Mouse (Mus musculus) ovary, postnatal 10 days (tissue): ENCODE data around the gene Hexb.
"Not testable (repeated sequence)": the region's sequence is repeated elsewhere in the genome, so short reads cannot be mapped to it uniquely, and the experiment has no call there.

Source experiments
- DNase-seq: peaks from one replicate; pipeline ENCODE4 v3.0.0; 2022; ENCODE audit warnings: low spot score

The Hexb gene

DNA sequence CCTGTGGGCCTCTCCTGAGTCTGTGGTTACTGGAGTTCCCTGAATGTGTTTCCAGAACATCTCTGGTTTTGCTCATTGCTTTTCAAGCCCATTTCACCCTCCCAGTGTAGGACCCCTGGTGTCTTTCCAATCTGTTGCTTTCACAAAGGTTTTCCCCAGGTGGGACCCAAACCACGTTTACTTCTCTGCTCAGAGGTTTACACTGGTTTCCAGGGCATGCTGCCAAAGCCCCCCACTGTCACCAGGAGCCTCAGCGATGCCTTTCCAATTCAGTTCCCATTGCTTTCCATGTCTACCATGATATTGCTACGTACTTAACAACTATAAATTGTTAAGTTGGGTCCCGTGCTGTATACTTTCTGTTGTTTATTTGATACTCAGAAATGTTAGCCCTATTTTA is 15.3 kb downstream of the Hexb start:
- DNase-seq: no peak

DNA sequence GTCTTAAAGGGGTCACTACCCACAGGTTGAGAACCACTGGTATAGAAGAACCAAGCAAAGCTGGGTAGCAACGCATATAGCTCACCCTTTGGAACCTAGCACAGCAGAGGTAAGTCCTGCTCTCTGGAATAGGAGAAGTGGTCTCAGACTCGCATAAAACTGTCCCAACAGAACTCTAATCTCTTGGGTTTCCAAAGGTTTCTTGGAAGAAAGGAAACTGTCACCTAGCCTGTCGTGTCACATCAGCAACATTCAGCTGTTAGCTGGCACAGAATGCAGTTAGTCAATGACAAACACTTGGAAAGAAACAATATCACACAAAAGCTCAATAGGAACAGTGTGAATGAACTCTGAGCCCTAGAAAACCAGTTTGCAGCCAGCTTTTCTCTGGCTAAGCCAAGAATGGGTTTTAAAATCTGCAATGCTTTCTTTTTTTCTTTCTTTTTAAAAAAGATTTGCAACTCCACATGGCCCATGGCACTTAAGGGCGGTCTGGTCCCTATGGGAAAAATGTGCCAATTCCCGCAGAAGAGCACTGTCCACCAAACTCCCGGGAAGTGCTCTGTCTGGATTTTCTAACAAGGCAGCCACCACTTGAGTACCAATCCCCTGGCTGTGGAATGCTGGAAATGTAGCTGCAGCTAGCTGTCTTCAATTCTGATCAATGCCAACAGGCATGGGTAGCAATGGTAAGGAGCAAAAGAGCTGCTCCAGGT is 17.9 kb downstream of the Hexb start:
- DNase-seq: no peak

DNA sequence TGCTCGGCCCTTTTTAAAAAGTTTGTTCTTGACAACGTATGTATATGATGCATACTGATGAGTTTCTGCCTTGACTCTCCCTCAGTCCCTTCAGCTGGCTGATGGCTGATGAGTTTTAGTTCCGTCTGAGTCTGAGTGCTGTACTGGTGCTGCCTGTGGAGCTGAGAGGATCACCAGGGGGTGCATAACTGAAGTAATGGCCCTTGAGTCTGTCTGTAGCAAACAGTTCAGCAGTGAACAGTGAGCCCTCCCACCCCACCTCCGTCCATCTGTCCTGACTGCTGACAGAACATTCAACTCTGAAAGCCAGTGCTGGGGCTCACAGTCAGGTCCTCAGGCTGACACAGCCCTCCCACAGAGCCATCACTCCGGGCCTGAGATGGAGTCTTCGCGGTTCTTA is 19.2 kb downstream of the Hexb start:
- DNase-seq: no peak

DNA sequence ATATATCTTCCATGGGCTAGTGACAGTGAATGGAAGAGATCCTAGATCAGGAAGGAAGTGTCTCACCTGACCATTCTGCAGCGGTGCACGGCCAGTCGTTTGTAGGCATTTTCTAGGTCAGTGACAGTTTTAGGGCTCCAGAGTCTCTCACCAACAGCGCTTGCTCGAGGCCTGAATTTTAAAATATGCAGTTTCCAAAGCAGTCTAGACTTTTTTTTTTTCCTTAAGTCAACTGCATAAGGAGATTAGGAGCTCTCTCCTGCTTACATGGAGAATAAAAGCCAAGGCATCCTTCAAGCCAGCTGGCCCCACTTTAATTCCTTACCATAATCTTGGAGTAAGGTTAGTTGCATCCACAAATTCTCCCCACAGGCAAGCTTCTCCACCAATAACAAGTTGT is 21.4 kb downstream of the Hexb start:
- DNase-seq: no peak

DNA sequence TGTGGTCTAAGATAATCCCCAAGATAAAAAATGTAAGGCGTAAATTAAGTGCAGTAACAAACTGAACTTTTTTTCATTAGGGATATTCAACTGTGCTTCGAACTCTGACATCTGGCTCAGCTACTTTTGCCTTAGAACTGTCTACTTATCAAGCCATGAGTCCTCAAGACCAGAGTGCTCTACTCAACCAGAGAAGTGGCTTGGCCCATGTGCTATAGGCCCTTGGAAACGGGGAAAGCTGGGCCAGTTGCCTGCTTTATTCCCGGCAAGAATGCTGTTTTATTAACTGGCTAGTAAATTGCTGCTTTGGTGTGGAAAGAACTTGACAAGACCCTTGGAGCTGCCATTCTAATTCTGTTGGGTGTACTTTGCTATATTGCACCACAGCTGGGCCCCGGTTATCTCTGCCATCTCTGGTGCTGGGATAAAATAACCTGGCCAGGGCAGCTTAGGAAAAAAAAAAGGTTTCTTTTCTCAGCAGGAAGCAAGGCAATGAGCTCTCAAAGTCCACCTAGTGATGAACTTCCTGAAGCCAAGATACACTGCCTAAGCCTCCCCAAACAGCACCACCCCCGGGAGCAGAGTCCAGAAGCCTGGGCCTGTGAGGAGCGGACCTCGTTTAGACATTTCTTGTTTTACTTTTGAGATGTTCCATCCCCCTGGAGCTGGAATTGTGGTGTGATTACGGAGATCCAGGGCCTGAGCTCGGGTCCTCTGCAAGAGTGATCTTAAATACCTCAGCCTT is 22.5 kb downstream of the Hexb start:
- no peak for DNase-seq

DNA sequence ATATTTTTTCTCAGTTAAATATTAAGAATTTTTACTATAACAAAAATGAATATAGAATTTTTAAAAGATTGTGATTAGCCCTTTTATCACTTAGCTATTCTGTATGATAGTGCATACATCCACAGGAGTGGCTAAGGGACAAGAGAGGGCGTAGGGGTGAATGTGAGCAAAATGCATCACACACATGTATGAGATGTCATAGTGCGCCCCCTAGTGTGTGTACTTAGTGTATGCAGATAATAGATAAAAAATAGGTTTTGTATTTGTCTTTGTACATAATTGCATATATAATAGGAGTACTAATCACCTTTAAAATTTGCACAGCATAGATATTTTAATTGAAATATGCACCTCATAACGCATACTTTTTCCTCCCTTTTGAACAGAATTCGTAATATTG is 52.3 kb downstream of the Hexb start:
- DNase-seq: no peak

DNA sequence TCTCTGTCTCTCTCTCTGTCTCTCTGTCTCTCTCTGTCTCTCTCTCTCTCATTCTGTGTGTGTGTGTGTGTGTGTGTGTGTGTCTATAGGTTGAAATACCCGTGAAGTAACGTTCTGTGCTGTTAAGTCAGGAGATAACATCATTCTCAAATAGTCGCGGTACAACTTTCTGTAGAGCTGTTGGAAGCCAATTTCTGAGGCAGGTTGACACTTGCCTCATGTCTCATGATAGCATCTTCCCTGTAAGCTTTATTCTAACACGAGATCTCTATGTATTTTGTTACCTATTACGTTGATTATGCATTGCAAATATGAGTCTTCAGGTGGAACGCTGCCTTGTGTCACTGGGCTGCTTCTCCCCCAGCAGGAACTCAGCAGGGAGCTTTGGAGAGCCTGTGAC is 55.8 kb downstream of the Hexb start:
- no peak for DNase-seq

DNA sequence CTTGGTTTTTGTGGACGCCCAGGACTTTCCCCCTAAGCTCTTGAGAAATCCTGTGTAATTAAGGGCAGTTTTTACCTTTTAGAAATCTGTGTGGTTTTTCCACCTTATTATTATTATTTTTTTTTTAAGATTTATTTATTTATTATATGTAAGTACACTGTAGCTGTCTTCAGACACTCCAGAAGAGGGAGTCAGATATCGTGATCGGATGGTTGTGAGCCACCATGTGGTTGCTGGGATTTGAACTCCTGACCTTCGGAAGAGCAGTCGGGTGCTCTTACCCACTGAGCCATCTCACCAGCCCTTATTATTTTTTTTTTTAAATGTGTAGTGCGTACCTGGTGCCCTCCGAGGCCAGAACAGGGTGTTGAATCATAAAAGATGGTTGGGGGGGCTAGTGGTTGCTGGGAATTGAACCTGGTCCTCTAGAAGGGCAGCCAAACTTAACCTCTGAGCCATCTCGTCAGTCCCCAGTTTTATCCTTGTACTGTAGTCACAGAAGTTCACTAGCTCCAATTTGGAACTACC is 59.7 kb downstream of the Hexb start:
- not testable (repeated sequence) for DNase-seq

DNA sequence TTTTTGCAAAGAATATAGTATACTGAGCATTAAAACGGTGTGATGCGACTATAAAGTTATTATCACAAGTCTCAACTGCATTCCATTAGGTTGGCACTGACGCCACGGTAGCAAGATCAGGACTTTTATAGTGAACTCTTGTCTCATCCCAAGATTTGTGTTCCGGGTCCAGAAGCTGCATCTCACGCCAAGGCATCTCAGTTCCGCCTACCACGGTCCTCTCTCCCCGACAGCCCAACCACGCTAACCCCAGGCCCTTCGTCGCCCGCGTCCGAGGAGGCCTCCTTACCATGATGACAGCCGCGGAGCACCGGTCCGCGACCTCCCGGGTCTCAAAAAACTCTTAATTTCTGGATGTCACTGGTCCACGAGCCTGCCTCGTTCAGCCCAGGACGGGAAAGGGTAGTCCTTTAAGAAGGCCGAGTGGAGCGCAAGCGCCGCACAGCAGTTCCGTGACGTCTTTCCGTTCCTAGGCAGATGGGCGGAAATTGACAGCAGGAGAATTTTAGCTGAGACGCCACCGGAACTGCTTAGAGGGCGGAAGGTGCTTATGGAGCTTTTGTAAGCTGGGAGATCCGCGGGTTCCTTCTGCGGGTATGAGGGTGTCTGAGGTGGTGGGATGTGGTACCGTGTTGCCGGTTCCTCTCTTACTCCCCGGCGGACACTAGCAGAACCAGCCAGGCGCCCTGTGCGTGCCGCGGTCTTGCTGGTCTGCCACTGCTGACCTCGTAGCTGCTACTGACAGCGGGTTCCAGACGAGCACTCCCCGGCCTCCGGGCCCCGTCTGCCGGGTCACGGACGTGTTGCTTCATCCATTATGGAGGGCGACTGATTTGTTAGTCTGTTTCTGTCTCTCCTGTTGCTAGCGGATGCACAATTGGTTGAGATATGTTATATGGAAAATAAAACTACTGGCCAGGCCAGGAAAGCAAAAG is 60.4 kb downstream of the Hexb start, which contains the start of the genes Gfm2 and Nsa2:
Gene Gfm2, plus strand, starts transcription at position 472 of the 935 bp plus-strand sequence.
Gene Nsa2, minus strand, starts transcription at position 472 of the 935 bp plus-strand sequence.
- DNase-seq: peak; percentile 72

DNA sequence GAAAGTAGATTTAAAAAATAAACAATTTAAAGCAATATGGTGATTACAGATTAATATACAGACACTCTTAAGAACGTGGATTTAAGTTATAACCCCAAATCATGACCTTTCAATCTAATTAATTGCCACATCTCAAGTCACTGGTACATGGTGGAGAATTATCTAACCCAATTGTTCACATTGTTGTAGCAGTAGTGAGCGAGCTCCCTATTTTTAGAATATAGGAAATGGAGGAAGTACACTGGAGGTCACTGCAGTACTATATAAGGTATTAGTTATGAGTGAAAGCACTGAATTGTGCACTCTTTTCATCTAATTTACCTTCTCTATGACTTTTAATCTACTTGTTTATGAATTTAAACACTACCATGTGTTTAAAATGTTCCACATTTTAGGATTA is 67.7 kb downstream of the Hexb start:
- DNase-seq: not testable (repeated sequence)

DNA sequence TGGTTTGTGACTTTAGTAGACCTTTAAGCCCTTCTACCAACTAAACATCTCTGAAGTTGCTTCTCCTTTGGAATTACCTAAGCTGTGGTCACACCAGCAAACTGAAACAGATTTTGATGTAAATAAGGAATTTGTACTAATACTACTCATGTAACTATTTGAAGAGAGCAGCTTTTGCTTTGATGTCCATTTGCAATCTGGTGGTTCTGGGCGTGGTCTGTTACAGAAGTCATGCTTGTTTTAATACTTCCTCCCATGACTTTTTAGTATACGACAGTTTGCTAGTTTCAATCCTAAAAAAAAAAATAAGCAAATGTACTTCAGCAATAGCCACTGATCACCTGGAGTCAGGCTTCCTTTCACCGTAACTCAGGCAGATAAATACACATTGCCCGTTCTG is 68.5 kb downstream of the Hexb start:
- DNase-seq: not testable (repeated sequence)
